Mouse (Mus musculus) embryonic facial prominence, embryonic 11.5 days (tissue): Measurements from ENCODE around the gene Syt13. TPM values are rescaled to one million over a fixed set of nuclear protein-coding genes. Genes with fewer than 3 reads are reported as not detected.

ENCODE experiments used
- ATAC-seq: fragments of 200-750 bp; cut with Nextera tagmentation; replicated peaks from 2 replicates; pipeline ENCODE4 v1.8.0; 2017; ENCODE audit warnings: low read depth; ENCODE audit not compliant: insufficient number of reproducible peaks, low FRiP score, low TSS enrichment
- DNase-seq: peaks from one replicate; pipeline ENCODE4 v3.0.0-alpha.2; 2015; ENCODE audit warnings: low spot score
- H3K27ac ChIP-seq: fragments of 300-500 bp; sonication (generic); replicated peaks from 2 replicates; pipeline ENCODE4 v1.5.1; 2014; ENCODE audit warnings: mild to moderate bottlenecking, low read depth, low read length, control low read depth
- H3K27me3 ChIP-seq: fragments of 300-500 bp; sonication (generic); 2 replicates; pipeline ENCODE4 v1.6.1; 2014; ENCODE audit warnings: mild to moderate bottlenecking, low read length, moderate library complexity, mixed read lengths; ENCODE audit not compliant: control insufficient read depth, insufficient read depth
- H3K36me3 ChIP-seq: fragments of 300-500 bp; sonication (generic); replicated peaks from 2 replicates; pipeline ENCODE4 v1.6.1; 2014; ENCODE audit warnings: low read depth, mild to moderate bottlenecking, low read length, moderate library complexity, mixed read lengths; ENCODE audit not compliant: control insufficient read depth, insufficient read depth
- H3K4me1 ChIP-seq: fragments of 300-500 bp; sonication (generic); 2 replicates; pipeline ENCODE4 v1.6.1; 2014; ENCODE audit warnings: low read length, mixed read lengths; ENCODE audit not compliant: control insufficient read depth, insufficient read depth
- H3K4me2 ChIP-seq: fragments of 300-500 bp; sonication (generic); 2 replicates; pipeline ENCODE4 v1.6.1; 2014; ENCODE audit warnings: low read depth, mild to moderate bottlenecking, control low read depth, low read length, moderate library complexity
- H3K4me3 ChIP-seq: fragments of 300-500 bp; sonication (generic); 2 replicates; pipeline ENCODE4 v1.5.1; 2014; ENCODE audit warnings: low read depth, low read length, control low read depth
- H3K9ac ChIP-seq: fragments of 300-500 bp; sonication (generic); replicated peaks from 2 replicates; pipeline ENCODE4 v1.6.1; 2014; ENCODE audit warnings: mild to moderate bottlenecking, control low read depth, low read length
- H3K9me3 ChIP-seq: fragments of 300-500 bp; sonication (generic); replicated peaks from 2 replicates; pipeline ENCODE4 v1.6.1; 2016; ENCODE audit warnings: mild to moderate bottlenecking, low read length, inconsistent platforms, mixed read lengths; ENCODE audit not compliant: control insufficient read depth
- WGBS: fragments of 180-500 bp; shearing (Covaris S2); extraction: QIAGEN DNeasy Blood & Tissue Kit; methylation state at CpG from one replicate; pipeline ENCODE4 v1.1.7; 2014; 5-methylcytosine and 5-hydroxymethylcytosine counted together
- polyA plus RNA-seq: library from polyadenylated mRNA; unstranded; fragments of >200 nt; fragmentation: Nextera tagmentation; extraction: Ambion mirVana; gene quantifications from 2 replicates; pipeline ENCODE4 v1.2.1, GENCODE M21; 2014

Syt13 gene
- polyA plus RNA-seq, 1 experiment from 2014 or later = 9.0 TPM

GRCm38 (mm10) chr2:92971069-92971468 lies 56.2 kb downstream of the Syt13 start:
- DNase-seq = no peak
- 86% methylated on average over 9 of the region's 9 CpGs for WGBS
- no peak overlapping the region for H3K9ac ChIP-seq
- no peaks in the 10 kb centered on the region for H3K4me1 ChIP-seq
- H3K4me2 ChIP-seq = no peak overlapping the region
- H3K27me3 ChIP-seq = no peaks in the 10 kb centered on the region
- H3K27ac ChIP-seq = no peak overlapping the region
- peaks cover 20% of the 10 kb centered on the region for H3K36me3 ChIP-seq
- H3K4me3 ChIP-seq = no peak overlapping the region
- no peak for ATAC-seq
- no peaks in the 10 kb centered on the region for H3K9me3 ChIP-seq

- Histone ChIP-seq H3K27me3 (no peaks in the 10 kb centered on the region), H3K4me3 (no peak overlapping the region), H3K4me1 (no peaks in the 10 kb centered on the region), H3K4me2 (no peak overlapping the region), H3K27ac (no peak overlapping the region), H3K9ac (no peak overlapping the region), H3K9me3 (no peaks in the 10 kb centered on the region), H3K36me3 (peaks cover 20% of the 10 kb centered on the region)
- ATAC-seq (no peak), DNase-seq (no peak)
- 97% methylated on average over 8 of the region's 8 CpGs for WGBS
Observed at GRCm38 (mm10) chr2:92971536-92971935, 56.6 kb downstream of the Syt13 start.

- Histone ChIP-seq H3K27ac (no peak overlapping the region), H3K9me3 (no peaks in the 10 kb centered on the region), H3K4me1 (no peaks in the 10 kb centered on the region), H3K27me3 (no peaks in the 10 kb centered on the region), H3K9ac (no peak overlapping the region), H3K4me2 (no peak overlapping the region), H3K4me3 (no peak overlapping the region), H3K36me3 (peaks cover 20% of the 10 kb centered on the region)
- ATAC-seq = no peak
- DNase-seq = no peak
- WGBS = 87% methylated on average over 16 of the region's 17 CpGs
Observed at GRCm38 (mm10) chr2:92972071-92972470, 57.2 kb downstream of the Syt13 start.

- Histone ChIP-seq H3K4me1 (no peaks in the 10 kb centered on the region), H3K4me3 (no peak overlapping the region), H3K4me2 (no peak overlapping the region), H3K27ac (no peak overlapping the region), H3K9ac (no peak overlapping the region), H3K9me3 (no peaks in the 10 kb centered on the region), H3K27me3 (no peaks in the 10 kb centered on the region), H3K36me3 (peaks cover 20% of the 10 kb centered on the region)
- DNase-seq = no peak
- WGBS = 95% methylated on average over 20 of the region's 20 CpGs
- no peak for ATAC-seq
Observed at GRCm38 (mm10) chr2:92973646-92974045, 58.7 kb downstream of the Syt13 start.

GRCm38 (mm10) chr2:92975031-92975790 lies 60.3 kb downstream of the Syt13 start:
- Histone ChIP-seq H3K9me3 (no peaks in the 10 kb centered on the region), H3K27me3 (no peaks in the 10 kb centered on the region), H3K36me3 (peaks cover 20% of the 10 kb centered on the region), H3K9ac (no peak overlapping the region), H3K4me2 (no peak overlapping the region), H3K4me3 (no peak overlapping the region), H3K27ac (no peak overlapping the region), H3K4me1 (no peaks in the 10 kb centered on the region)
- ATAC-seq (no peak), DNase-seq (no peak)
- WGBS = 80% methylated on average over 14 of the region's 14 CpGs

- ATAC-seq (no peak), DNase-seq (no peak)
- no peak overlapping the region for H3K4me2 ChIP-seq
- no peaks in the 10 kb centered on the region for H3K4me1 ChIP-seq
- WGBS = 89% methylated on average over 10 of the region's 10 CpGs
- no peaks in the 10 kb centered on the region for H3K27me3 ChIP-seq
- H3K27ac ChIP-seq = no peak overlapping the region
- H3K9me3 ChIP-seq = no peaks in the 10 kb centered on the region
- H3K4me3 ChIP-seq = no peak overlapping the region
- H3K36me3 ChIP-seq = peaks cover 3% of the 10 kb centered on the region; the same call in 1 of the 2 replicates
- no peak overlapping the region for H3K9ac ChIP-seq
Observed at GRCm38 (mm10) chr2:92980165-92980564, 65.3 kb downstream of the Syt13 start.

- H3K27ac ChIP-seq = no peak overlapping the region
- H3K9me3 ChIP-seq = no peaks in the 10 kb centered on the region
- H3K36me3 ChIP-seq = no peaks in the 10 kb centered on the region
- H3K9ac ChIP-seq = no peak overlapping the region
- no peak overlapping the region for H3K4me2 ChIP-seq
- no peak overlapping the region for H3K4me3 ChIP-seq
- WGBS = 66% methylated on average over 8 of the region's 8 CpGs
- no peaks in the 10 kb centered on the region for H3K4me1 ChIP-seq
- DNase-seq (peak; percentile 52), ATAC-seq (no peak)
- H3K27me3 ChIP-seq = no peaks in the 10 kb centered on the region
Observed at GRCm38 (mm10) chr2:92982591-92983272, 67.8 kb downstream of the Syt13 start.

- Histone ChIP-seq H3K27ac (no peak overlapping the region), H3K9me3 (no peaks in the 10 kb centered on the region), H3K4me1 (no peaks in the 10 kb centered on the region), H3K4me2 (no peak overlapping the region), H3K9ac (no peak overlapping the region), H3K27me3 (no peaks in the 10 kb centered on the region), H3K4me3 (no peak overlapping the region), H3K36me3 (no peaks in the 10 kb centered on the region)
- ATAC-seq (no peak), DNase-seq (no peak)
- WGBS = 82% methylated on average over 4 of the region's 4 CpGs
Observed at GRCm38 (mm10) chr2:92983273-92983620, 68.3 kb downstream of the Syt13 start.
